Mouse (Mus musculus) MN1 (cell line): Measurements from ENCODE around the gene Galc.

Source experiments
- DNase-seq: peaks from one replicate; pipeline ENCODE4 v3.0.0-alpha.2; 2016; ENCODE audit warnings: low spot score

Galc gene

GRCm38 (mm10) chr12:98258845-98259517 is at the start of gene Galc:
Gene Galc (minus strand): TSS chr12:98259459.
- DNase-seq = peak; percentile 83

- DNase-seq = no peak
These were observed 48.1 kb upstream of the Galc start for GRCm38 (mm10) chr12:98307179-98307915.

GRCm38 (mm10) chr12:98303013-98303412 is 43.8 kb upstream of the Galc start:
- no peak for DNase-seq

- DNase-seq = no peak
These were observed 42.7 kb upstream of the Galc start for GRCm38 (mm10) chr12:98301980-98302379.

- DNase-seq = no peak
These were observed 35.0 kb upstream of the Galc start for GRCm38 (mm10) chr12:98294241-98294640.

- no peak for DNase-seq
These were observed 33.0 kb upstream of the Galc start for GRCm38 (mm10) chr12:98292278-98292677.

- DNase-seq = no peak
These were observed 31.2 kb upstream of the Galc start for GRCm38 (mm10) chr12:98290475-98290874.

GRCm38 (mm10) chr12:98284477-98284876 is 25.2 kb upstream of the Galc start:
- DNase-seq = no peak

- no peak for DNase-seq
These were observed 24.2 kb upstream of the Galc start for GRCm38 (mm10) chr12:98283487-98283860.

- DNase-seq = no peak
These were observed 23.7 kb upstream of the Galc start for GRCm38 (mm10) chr12:98282776-98283486.

GRCm38 (mm10) chr12:98280996-98281395 is 21.7 kb upstream of the Galc start:
- no peak for DNase-seq

GRCm38 (mm10) chr12:98280530-98280929 is 21.3 kb upstream of the Galc start:
- DNase-seq = peak; percentile 37

GRCm38 (mm10) chr12:98272433-98272832 is 13.2 kb upstream of the Galc start:
- DNase-seq = no peak

GRCm38 (mm10) chr12:98270810-98271566 is 11.7 kb upstream of the Galc start:
- DNase-seq = no peak

GRCm38 (mm10) chr12:98269791-98270745 is 10.8 kb upstream of the Galc start:
- no peak for DNase-seq

GRCm38 (mm10) chr12:98268441-98269369 is 9.4 kb upstream of the Galc start, which contains the start of gene Gpr65:
Gene Gpr65 (plus strand): TSS chr12:98268635.
- no peak for DNase-seq

- DNase-seq = no peak
These were observed 6.4 kb upstream of the Galc start for GRCm38 (mm10) chr12:98265697-98266096.

GRCm38 (mm10) chr12:98259518-98259852 is 226 bp upstream of the Galc start:
- no peak for DNase-seq

- no peak for DNase-seq
These were observed 851 bp downstream of the Galc start for GRCm38 (mm10) chr12:98258371-98258844.
